Mouse (Mus musculus): Measurements from ENCODE around the gene Fmod.

DNA sequence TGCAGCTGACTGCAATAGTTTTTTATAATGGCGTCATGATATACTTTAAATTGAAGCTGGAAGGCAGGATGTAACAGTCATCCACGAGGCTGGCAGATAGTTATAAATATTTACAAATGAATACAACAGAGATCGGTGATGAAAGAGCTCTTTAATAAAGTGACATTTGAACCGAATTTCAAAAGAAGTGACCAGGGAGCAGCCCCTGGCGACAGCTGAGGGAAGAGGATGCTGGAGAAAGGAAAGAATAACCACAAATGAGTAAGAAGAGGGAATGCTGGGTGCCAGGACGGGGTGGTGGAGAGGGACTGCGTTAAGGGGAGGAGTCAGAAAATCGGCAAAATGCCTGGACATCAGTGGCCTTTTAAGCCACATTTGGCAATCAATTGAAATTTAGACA, 45.8 kb upstream of the Fmod start:
- TF ChIP-seq CTCF (IDR thresholded peaks at IDR 0.05; ENCODE audit: control insufficient read depth, insufficient read depth, insufficient replicate concordance, low read depth, low read length) (no peak), POLR2A (IDR thresholded peaks at IDR 0.05; ENCODE audit: control insufficient read depth, low read depth, low read length) (no peak)
